Mouse (Mus musculus): ENCODE data around the gene Dhx15.

The Dhx15 gene

GRCm38 (mm10) chr5:52112191-52112760 is 78.0 kb downstream of the Dhx15 start:
- no peak for DNase-seq (ENCODE audit: inconsistent age in 2 of 2, low spot score in 1 of 2)

DNA sequence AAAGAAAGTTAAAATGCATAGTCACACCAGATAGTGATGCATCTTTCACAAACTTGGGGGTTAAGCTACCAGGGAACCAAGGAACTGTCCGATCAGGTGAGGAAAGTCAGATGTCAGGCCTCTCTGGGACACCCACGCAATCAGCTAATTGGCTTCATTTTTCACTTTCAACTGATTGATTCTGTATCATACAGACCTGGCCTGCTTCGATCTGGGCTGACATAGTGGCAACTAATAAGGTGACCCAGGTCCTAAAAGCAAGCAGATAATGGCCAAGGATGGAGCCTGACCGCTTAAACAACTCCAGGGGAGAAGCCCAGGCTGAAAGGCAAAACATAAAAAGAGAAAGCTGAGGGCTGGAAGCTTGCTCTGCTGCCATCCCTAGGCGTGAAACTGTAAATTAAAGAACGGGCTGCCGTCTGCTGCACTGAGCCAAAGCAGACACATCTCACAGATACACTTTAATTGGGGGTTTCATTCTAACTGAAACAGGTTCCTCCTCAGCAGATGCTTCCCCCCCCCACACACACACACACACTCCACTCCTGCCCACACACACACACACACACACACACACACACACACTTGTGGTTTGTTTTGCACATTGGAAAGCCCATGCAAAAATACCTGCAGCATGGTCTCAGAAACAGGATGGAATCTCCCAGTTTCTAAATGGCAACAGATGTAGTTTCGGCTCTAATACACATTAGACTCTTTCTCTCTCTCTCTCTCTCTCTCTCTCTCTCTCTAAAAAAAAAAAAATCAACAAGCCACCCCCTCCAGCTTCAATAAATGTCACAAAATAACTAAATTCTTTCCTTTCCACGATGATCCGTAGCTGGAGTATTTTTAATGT is 79.3 kb downstream of the Dhx15 start:
- no peak for DNase-seq (ENCODE audit: inconsistent age in 2 of 2, low spot score in 1 of 2)
